Mouse (Mus musculus) layer of hippocampus, adult 8-10 months (tissue): ENCODE results near the gene Mapk8ip1. TPM values are rescaled to one million over a fixed set of nuclear protein-coding genes. Genes with fewer than 3 reads are reported as not detected.
A peak's percentile ranks its signal among the peaks of the same experiment; 100 is the strongest.

ENCODE experiments used
- DNase-seq, 2 experiments: peaks; one replicate each; pipeline ENCODE4 v3.0.0; 2022; ENCODE audit warnings: low spot score in 2 of 2
- total RNA-seq, 4 experiments: library from RNA; stranded (reverse); gene quantifications; 2 replicates each; pipeline ENCODE4 v1.2.4; 2022

Mapk8ip1 gene
- total RNA-seq, 4 experiments from 2014 or later: 287 to 306 (median 298) TPM

GRCm38 (mm10) chr2:92373437-92373813, 27.6 kb downstream of the Mapk8ip1 start:
- DNase-seq: no peak

- DNase-seq: no peak
Observed at GRCm38 (mm10) chr2:92372767-92373436, 28.2 kb downstream of the Mapk8ip1 start.

DNA sequence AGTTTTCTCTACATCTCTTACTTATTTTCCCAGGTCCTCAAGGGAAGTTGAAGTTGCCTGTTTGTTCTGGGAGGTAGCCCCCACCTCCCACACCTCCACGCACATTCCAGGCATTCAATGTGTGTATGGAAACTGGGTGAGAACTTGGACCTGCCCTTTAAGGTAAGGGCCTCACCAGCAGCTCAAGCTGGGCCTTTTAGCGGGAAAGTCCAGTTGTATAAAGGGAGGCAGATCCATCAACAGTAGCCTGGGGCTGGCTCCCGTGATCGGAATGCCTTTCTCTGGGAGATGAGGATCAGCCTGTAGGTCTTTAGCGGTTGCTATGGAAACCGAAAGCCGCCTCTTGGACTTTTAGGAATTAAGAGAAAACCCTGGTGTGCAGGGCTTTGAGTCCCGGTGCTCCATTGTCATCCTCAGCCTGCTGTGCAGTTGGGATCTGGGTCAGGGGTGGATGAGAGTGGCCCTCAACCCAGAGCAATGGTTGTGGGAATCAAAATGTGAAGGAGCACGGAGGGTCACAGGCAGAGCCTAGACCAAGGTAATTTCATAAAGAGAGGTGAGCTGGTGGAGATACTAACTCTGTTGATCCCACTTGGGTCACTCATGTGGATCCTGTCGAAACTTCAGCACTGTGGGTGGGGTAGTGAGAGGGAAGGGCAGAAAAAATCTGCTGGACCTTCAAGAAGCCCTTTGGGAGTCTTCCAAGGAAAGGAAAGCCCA, 28.9 kb downstream of the Mapk8ip1 start:
- DNase-seq: no peak

DNA sequence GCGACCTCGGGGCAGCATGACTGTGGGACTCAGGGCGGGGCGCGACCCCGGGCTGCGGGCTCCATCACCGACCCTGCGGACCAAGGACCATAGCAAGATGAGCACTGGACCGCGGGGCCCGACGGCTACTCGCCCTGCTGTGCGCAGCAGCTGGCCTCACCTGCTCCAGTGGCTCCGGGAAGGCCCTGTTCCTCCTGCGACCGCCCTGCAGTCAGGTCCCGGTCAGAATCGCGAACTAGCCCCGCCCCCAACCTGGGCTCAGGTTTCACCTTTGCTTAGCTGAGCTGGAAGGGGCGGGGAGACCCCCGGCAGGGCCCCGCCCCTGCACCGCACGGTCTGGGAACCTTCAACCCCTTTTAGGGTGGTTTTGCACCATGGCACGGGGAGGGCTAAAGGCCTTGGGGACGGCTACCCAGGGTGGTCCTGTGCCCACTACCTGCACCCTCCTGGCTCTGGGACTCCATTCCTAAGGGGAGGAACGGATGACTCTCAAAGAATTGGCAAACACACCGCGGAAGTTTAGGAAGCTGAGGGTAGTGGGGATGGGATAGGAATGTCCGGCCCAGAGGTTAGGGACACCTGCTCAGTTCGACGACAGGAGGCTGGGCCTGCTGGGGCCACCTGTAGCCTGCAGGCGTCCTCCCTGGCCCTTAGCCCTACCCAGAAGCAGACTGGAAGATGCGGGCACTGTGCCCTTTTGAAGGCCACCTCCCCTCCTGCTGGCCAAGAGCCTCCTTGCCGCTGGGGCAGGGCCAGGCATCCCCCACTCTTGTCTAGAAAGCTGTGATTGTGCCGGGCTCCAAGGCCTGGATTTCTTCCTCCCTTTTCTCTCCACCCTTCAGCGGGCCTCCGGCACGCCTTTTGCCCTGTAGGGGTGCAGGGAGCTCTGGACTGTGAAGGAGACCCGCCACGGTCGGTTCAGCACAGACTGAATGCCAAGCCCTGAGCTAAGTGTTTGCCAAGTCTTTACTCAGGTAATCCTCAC, 29.9 kb downstream of the Mapk8ip1 start:
- no peak for DNase-seq

GRCm38 (mm10) chr2:92370375-92370774, 30.7 kb downstream of the Mapk8ip1 start:
- DNase-seq: peak in 1 of 2 experiments; percentile 21

- no peak for DNase-seq
Observed at GRCm38 (mm10) chr2:92367383-92368029, 33.6 kb downstream of the Mapk8ip1 start.

DNA sequence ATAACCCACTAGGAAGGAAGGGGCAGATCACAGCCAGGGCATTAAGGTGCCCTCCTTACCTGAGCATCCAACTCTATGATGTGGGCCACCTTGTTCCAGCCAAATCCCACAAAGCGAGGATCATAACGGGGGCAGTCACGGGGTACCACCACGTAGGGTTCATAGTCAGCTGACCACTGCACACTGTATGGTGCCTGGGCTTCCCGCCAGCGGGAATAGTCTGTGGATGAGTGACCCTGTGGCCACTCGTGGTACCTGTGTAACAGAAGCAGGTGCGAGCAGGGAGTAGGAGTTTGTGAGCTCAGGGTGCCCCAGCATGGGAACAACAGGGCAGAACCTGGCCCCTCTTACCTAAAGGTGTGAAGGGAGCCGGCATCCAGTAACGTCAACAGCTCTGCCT, 35.5 kb downstream of the Mapk8ip1 start:
- no peak for DNase-seq

- no peak for DNase-seq
Observed at GRCm38 (mm10) chr2:92364086-92364485, 37.0 kb downstream of the Mapk8ip1 start.

DNA sequence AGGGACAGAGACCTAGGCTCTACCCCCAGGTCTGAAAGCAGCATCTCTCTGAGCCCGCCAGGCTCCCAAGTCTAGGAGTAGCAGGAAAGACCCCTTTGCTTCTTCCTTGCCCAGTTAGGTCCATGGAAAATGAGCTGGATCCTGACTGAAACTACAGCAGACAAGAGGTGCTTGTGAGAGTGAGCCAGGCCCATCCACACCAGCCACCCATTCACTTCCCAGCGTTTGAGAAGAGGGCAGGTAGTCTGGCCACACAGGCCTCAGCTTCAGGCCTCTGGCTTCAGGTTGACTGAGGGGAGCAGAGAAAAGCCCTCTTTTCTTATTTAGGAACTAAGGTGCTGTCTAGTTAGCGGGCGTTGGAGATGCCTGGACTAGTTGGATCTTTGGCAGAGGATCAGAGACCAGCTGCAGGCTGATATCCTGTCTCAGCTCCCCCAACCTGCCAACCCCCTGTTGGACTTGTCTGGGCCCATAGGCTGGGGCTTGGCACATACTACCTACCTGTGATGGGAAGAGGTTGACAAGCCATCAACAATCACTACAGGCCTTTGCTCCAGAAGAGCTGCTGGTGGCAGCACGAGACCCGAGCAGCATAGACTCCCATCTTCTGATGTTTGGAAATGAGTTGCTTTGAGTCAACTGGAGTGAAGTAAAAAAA, 38.4 kb downstream of the Mapk8ip1 start:
- no peak for DNase-seq

- DNase-seq: no peak
Observed at GRCm38 (mm10) chr2:92361795-92362194, 39.3 kb downstream of the Mapk8ip1 start.

DNA sequence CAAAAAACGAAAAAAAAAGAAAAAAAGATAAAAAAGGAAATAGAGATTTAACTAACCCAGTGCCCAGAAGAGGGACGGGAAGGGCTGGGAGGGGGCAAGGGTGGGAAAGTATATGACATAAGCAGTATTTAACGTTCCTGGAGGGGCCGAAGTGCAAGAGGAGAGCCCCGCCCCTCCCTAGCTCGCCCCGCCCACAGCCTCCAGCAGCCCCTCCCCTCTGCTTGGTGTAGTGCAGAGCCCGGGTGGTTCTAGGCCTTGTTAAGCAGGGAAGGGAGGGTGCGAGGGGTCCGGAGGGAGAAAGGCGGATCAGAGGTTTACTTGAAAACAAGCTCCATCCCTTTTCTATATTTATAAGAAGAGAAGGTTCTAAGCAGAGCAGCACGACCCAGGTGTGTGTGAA, 40.2 kb downstream of the Mapk8ip1 start:
- DNase-seq: no peak

DNA sequence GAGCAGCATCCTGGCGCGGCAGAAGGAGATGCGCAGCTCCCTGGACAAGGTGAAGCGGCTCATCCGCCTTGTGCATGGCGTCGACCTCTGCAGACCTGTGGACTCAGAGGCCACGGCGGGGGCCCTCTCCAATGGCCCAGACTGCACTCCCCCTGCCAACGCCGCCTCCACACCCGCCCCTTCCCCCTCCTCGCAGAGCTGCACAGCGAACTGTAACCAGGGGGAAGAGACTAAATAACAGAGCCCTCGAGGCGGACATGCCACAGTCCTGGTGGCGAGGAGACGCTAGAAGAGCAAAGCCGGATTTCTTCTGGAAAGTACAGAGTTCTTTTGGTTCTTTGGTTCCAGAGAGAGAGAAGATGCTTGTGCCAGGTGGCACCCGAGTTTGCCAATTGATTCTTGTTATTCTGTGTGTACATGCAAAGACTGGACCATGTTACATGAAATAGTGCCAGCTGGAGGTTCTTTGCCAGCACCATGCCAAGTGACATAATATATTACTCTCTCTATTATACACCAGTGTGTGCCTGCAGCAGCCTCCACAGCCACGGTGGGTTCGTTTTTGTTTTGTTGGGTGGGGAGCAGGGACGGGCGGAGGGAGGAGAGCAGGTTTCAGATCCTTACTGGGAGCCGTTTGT, 40.8 kb downstream of the Mapk8ip1 start:
- peak in 1 of 2 experiments; percentile 17 for DNase-seq

DNA sequence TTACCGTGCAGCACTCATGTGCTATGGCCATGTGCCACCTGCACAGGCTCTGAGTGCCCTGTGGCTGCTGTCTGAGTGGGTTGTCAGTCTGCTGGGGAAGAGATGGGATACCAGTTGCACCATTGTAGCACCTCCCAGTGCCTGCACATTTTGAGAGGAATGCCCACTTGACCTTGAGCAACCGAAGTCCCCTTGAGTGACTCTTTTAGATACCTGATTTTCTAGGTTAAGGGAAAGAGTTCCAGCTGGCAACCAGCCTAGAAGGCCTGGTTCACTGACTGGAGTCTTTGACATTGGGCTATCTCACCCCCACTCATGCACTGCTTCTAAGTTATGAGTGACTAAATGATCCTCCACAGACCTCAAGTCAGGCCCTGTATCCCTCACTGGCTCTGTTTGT, 41.8 kb downstream of the Mapk8ip1 start:
- DNase-seq: no peak

DNA sequence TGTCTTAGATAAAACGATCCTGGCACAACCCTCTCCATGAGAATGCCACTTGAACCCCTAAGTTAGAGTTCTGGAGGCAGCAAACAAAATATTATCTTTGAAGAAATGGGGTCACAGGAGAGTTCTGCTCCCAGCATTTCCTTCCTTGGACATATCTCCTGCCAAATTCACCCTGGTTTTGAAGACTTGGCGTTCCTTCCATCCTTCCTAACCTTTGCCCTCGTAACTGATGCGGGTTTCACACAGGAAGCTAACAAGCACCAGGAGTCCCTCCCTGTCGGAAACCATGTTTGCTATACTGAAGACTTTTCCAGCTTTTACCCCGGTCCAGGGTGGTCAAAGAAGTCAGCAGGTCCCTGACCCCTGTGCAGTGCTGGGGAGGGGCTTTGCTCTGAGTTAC, 46.8 kb downstream of the Mapk8ip1 start:
- no peak for DNase-seq

- no peak for DNase-seq
Observed at GRCm38 (mm10) chr2:92353402-92353801, 47.7 kb downstream of the Mapk8ip1 start.

DNA sequence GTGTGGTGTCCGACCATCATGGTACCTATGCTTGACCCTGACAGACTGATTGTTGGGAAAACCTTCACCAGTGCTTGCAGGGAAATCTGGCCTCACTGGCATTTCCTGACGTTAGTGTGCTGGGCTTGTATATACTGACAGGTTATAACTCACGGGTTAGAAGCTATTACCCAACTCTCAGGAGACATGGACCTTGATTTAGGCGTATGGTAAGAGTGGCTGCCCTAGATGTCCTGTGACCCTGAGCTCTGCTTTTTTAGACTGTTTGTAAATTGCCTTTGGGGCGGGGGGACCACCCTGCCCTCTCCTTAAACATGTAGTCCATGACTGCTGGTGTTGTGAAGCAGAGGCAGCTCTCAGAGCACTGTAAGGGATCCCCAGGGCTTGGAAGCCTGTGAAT, 50.4 kb downstream of the Mapk8ip1 start:
- DNase-seq: no peak

- no peak for DNase-seq
Observed at GRCm38 (mm10) chr2:92349589-92350425, 51.3 kb downstream of the Mapk8ip1 start.

DNA sequence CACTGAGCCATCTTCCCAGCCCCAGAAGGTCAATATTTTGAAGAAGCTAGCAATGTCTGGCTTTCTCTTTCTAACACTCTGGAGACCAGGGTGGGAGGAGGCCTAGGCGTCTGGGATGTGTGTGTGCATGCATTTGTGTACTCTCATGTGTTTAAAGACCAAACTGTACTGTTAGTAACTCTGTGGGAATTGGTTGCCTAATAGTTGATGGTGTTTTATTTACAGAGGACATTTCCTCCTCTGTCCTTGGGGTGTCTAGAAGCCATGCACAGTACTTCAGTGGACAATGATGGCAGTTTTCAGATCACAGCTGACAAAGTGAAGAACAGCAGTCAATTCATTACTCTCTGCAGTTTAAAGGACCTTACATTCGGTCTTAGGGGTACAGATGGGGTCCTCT, 53.9 kb downstream of the Mapk8ip1 start:
- no peak for DNase-seq

DNA sequence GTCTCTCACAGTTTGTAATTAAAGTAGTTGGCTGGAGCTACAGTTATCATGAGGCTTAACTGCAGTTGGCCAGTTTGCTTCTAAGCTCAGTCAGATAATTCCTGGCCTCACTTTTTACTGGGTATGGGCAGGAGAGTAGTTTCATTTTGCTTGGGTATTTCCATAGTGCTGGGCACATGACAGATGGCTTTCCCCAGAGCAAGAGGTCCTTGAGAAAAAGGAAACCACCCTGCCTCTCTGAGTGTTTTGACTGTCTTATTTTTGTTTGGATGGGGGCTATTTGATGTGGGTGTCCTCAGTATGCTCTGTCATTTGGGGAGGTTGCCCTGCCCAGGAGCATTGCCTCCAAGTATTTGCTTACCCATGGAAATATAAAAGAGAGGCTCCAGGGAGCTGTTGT, 58.6 kb downstream of the Mapk8ip1 start:
- DNase-seq: no peak
